ENCODE assay signal across 1 mouse cellular context in the genomic region with DNA sequence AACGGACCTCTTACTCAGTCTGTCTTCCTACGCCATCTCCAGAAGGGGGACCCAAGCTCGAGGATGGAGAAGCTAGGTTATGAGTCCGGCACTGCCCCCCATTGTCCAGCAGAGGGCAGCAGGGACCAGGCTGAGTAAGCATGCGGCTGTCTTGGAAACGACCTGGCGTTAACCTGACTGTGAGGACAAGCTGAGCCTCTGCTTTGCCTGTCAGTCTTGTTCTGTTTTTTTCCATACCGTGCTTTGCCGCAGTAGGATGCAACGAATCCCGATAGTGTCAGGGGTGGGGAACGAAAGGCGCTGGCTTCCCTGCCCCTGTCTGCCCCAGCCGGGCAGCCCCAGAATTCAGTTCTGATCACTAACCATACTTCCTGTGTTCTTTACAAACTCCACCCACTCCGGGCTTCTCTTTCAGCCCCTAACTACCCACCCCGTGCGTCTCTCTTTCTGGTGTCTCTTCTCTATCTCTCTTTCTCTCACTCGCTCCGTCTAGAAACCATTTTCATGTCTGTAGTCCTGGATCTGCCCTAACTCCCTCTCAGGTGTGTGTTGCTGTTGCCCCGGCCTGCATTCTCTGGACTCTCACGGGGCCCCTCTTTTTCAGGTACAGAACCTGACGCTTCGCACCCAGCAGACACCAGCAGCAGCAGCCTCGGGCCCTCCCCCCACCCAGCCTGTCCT.
TF ChIP-seq lines count a peak whose summit lies in the region.

No protein-coding gene starts in this region.

TF ChIP-seq in MEL, 35 proteins besides CTCF, POLR2A, EP300 and RAD21 (continued from another document):
- TF ChIP-seq TBP (IDR thresholded peaks at IDR 0.05; ENCODE audit: low read depth, low read length) (peak; percentile 53; the same call in 1 of the 2 replicates), KAT2A (conservative IDR thresholded peaks at IDR 0.05; ENCODE audit: low read depth, low read length) (no peak), MXI1 (IDR thresholded peaks at IDR 0.05; ENCODE audit: low read depth, low read length) (peak; percentile 70; the same call in 1 of the 2 replicates), BHLHE40 (IDR thresholded peaks at IDR 0.05; ENCODE audit: borderline replicate concordance, low read depth, low read length) (no peak), MYB (IDR thresholded peaks at IDR 0.05; ENCODE audit: low read depth, low read length) (no peak), POLR2AphosphoS5 (IDR thresholded peaks at IDR 0.05; ENCODE audit: borderline replicate concordance, low read depth, low read length) (no peak), USF2 (IDR thresholded peaks at IDR 0.05; ENCODE audit: borderline replicate concordance in 1 of 2, insufficient read depth in 1 of 2, low read depth in 1 of 2, low read length in 2 of 2) (no peak), SMC3 (IDR thresholded peaks at IDR 0.05; ENCODE audit: low read depth, low read length) (peak; percentile 91), POLR2AphosphoS2 (IDR thresholded peaks at IDR 0.05; ENCODE audit: low read length) (peak; percentile 38; the same call in 1 of the 2 replicates), GATA1 (IDR thresholded peaks at IDR 0.05; ENCODE audit: low read depth, low read length) (no peak), TAL1 (IDR thresholded peaks at IDR 0.05; ENCODE audit: low read length) (no peak), TCF12 (IDR thresholded peaks at IDR 0.05; ENCODE audit: low read depth, low read length) (no peak)
